Mouse (Mus musculus) heart, postnatal 10 days (tissue): Measurements from ENCODE around the gene Gm10271. TPM values are rescaled to one million over a fixed set of nuclear protein-coding genes. Genes with fewer than 3 reads are reported as not detected.

ENCODE experiments used
- DNase-seq, 2 experiments: peaks; one replicate each; pipeline ENCODE4 v3.0.0; 2021
- intact Hi-C: fragments of 180-260 bp; cut with DNase I; formaldehyde crosslinking; loops from one replicate; pipeline ENCODE4 v1.15.1; 2025
- total RNA-seq, 2 experiments: library from RNA; stranded (reverse); gene quantifications; 2 replicates each; pipeline ENCODE4 v1.2.3; 2021

Gene Gm10271
- total RNA-seq, 2 experiments from 2014 or later: not detected

DNA sequence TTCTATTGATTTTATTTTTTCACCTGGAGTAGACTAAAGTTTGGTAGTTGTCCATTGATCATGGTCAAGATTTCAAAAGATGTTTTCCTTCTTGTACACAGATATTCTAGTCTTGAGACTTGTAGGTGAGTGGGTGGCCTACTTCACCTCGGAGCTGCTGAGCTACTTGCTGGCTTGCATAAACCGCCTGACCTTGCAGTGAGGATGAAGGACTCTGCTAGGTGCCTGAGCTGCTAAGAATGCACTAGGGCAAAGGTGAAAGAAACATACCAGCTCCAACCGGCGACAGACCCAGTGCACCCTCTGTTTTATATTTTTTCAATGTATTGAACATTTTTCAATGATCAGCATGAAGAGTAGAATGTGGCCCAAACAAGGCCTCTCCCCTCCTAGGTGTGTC is 7.9 kb upstream of the Gm10271 start:
- intact Hi-C loops: loop anchor here (2.0 kb wide), 1 partner anchor 55 kb away; no protein-coding TSS in a partner anchor
- DNase-seq: no peak

GRCm38 (mm10) chr10:116978841-116979240 is 6.4 kb upstream of the Gm10271 start:
- intact Hi-C loops: no loop called here
- no peak for DNase-seq

DNA sequence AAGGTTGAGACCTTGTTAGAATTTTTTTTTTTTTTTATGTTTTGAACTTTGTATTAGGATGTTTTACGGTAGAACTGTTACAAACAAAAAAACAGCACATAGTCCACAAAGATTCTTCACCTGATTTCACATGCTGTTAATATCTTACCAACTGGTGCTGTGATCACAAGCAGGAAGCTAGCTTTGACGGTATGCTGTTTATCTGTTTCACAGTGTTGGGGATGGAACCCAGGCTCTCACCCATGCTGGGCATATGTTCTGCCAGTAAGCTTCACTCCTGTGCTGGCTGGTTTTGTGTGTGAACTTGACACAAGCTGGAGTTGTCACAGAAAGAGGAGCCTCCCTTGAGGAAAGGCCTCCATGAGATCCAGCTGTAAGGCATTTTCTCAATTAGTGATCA is 5.4 kb upstream of the Gm10271 start:
- intact Hi-C loops: no loop called here

DNA sequence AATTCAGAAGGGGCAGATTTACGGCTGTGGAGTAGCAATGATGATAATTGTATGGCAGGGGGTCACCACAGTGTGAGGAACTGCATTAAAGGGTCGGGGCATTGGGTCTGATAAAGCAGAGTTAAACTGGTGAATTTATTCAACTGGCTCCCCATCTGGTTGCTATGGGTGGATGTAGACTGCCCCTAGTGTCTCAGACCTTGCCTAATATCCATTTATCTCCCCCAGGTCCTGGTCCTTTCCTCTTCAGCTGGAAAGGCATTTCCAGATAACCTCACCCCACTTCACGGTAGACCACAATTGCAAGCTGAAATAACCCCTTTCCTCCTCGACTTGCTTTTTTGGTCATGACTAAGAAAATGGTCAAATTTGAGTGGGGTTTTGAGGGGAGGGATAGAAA is 5.0 kb upstream of the Gm10271 start:
- no peak for DNase-seq
- intact Hi-C loops: no loop called here

More for the DNA sequence above, 5.4 kb upstream of the Gm10271 start:
- DNase-seq: no peak

DNA sequence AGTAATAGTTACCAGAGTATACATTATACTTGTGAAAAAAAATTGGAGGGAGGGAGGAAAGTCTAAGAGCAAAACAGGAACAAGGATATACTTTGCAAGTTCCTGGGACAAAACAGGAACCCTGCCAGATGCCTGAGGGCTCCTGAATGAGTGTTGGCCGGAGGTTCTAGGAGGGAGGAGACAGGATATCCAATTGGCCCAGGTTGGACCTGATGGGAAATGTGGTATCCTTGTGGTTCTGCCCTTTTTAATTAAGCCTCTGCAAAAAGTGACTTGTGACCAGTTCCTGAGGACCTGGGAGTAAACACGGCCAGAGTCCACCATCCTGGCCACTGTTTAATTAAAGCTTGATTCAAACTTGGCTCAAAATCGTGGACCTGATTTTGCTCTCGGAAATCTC is 3.7 kb downstream of the Gm10271 start:
- intact Hi-C loops: no loop called here

DNA sequence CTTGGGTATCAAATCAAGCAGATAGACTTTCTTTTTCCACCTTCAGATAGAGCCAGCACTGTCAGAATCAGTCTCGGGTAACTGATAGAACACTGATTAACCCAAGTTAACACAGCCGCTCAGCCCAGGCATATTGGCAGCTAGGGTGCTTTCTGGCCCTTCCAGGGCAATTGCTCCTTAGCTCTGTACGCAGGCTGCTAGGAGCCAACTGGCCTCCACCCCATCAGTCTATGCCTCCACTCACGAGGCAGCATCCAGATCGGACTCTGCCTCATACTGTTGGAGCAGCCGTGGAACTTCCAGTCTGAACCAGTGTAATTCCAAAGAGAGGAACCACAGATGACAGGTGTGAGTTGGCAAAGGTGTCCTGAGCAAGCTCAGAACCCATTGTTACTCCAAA is 6.3 kb downstream of the Gm10271 start:
- intact Hi-C loops: no loop called here
- no peak for DNase-seq

More for the DNA sequence above, 3.7 kb downstream of the Gm10271 start:
- DNase-seq: no peak

GRCm38 (mm10) chr10:116965297-116965696 is 7.1 kb downstream of the Gm10271 start:
- DNase-seq: peak; percentile 65 to 70
- intact Hi-C loops: no loop called here

GRCm38 (mm10) chr10:116964571-116964970 is 7.8 kb downstream of the Gm10271 start:
- no peak for DNase-seq
- intact Hi-C loops: no loop called here

- intact Hi-C loops: no loop called here
- DNase-seq: no peak
Observed at GRCm38 (mm10) chr10:116964084-116964483, 8.3 kb downstream of the Gm10271 start.

DNA sequence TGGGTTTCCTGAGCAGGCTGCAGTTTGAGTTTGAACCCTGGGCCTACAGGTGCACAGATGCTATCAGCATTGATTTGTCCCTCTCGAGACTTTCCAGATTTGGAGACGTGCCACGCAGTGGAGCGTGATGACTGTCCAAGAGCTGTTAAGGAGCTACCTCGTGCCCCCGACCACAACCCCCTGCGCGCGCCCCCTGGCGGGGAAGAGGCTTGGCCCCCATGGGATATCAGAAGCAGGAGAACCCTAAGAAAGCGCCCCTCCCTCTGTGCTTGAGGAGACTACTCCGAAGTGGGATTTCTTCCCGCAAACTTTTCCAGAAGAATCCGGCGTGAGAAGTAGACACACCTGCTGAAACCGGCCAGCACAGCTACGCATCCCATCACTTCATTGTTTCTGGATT is 9.6 kb downstream of the Gm10271 start:
- intact Hi-C loops: no loop called here
- no peak for DNase-seq

DNA sequence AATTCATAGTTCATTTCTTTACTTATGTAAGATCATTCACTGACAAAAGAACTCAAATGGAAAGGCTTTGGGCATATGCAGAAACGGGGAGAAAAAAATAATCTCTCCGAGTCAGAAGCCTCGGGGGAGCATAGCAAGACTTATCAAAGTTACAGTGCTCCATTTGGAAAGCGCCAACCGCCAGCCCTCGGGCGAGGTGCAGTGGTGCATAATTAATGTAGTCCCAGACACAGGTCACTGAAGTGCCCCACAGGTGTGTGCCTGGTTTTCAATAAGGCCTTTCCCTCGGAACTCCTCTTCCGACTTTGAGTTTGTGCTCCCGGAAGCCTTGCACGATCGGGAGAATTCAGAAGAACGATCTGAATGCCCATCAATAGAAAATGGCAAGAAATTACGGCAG is 10.3 kb downstream of the Gm10271 start:
- no peak for DNase-seq
- intact Hi-C loops: no loop called here

- intact Hi-C loops: no loop called here
Observed at GRCm38 (mm10) chr10:116957867-116958551, 14.4 kb downstream of the Gm10271 start.

GRCm38 (mm10) chr10:116956483-116957158 is 15.8 kb downstream of the Gm10271 start:
- intact Hi-C loops: no loop called here

More at GRCm38 (mm10) chr10:116957867-116958551, 14.4 kb downstream of the Gm10271 start:
- no peak for DNase-seq

DNA sequence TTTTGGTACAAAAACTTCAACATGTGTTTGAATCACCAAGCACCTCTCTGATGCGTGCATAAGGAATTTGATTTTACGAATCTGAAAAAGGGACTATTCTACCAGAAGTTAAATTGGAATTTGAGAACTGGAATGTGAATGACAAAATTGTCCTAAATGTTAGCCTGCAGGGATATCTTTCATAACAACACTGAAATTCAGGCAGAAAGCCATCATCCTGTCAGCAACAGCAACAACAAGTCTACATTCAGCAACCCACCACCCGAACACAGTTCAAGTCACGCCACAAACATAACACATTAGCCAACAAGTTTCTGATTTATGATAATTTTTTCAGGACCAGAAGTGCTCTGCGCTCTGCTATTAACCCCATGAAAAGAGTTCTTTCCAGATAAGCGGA is 17.2 kb downstream of the Gm10271 start:
- intact Hi-C loops: no loop called here
- peak; percentile 34 to 43 for DNase-seq

More at GRCm38 (mm10) chr10:116956483-116957158, 15.8 kb downstream of the Gm10271 start:
- DNase-seq: no peak

GRCm38 (mm10) chr10:116950886-116951285 is 21.5 kb downstream of the Gm10271 start:
- intact Hi-C loops: no loop called here

DNA sequence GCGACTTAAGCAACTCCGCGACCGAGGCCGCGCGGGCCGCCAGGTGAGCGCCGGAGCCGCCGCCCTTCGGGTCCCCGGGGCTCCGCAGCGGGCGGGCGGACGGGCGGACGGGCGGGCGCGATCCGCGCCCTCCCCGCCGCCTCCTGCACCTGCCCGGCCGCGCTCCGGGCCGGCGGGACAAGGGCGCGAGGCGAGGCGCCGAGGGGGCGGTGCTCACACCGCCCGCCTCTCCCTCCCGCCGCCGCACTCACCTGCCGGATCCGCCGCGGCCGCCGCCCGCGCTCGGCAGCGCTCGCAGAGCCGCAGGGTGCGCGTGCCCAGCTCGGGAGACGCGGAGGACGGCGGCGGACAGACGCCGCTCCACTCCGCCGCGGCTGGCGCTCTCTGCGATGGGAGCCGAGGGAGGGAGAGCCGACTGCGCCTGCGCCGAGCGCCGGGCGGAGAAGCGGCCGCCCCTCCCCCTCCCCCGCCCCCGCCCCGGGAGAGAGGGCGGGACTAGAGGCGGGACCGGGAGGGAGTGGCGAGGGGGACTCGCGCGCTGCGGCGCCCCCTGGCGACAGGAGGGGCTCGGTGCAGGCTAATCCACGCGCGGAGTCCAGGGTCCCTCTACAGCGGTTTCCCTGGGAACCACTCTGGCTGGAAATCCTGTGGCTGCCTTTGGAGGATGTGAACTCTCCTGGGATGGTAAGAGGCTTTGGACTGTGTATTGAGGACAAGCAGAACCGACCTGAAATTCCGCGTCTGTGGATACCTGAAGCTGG is 22.2 kb downstream of the Gm10271 start, which contains the start of gene Rab3ip:
Gene Rab3ip, minus strand, starts transcription at position 761 of the 761 bp plus-strand sequence.
- peak; percentile 91 to 93 for DNase-seq
- intact Hi-C loops: no loop called here

More at GRCm38 (mm10) chr10:116950886-116951285, 21.5 kb downstream of the Gm10271 start:
- no peak for DNase-seq

- DNase-seq: peak in 1 of 2 experiments; percentile 39
- intact Hi-C loops: loop anchor here (10.0 kb wide), 2 partner anchors 85 to 1565 kb away; partner anchors contain the start of genes Thap2 and Zfc3h1
Observed at GRCm38 (mm10) chr10:116949111-116950008, 23.0 kb downstream of the Gm10271 start.

- intact Hi-C loops: loop anchor here (10.0 kb wide), 2 partner anchors 86 to 1564 kb away; partner anchors contain the start of genes Thap2 and Zfc3h1
- no peak for DNase-seq
Observed at GRCm38 (mm10) chr10:116948414-116948813, 24.0 kb downstream of the Gm10271 start.

GRCm38 (mm10) chr10:116944940-116945339 is 27.5 kb downstream of the Gm10271 start:
- intact Hi-C loops: loop anchor here (10.0 kb wide), 2 partner anchors 90 to 1560 kb away; partner anchors contain the start of genes Thap2 and Zfc3h1
- DNase-seq: no peak

GRCm38 (mm10) chr10:116944144-116944543 is 28.3 kb downstream of the Gm10271 start:
- intact Hi-C loops: loop anchor here (10.0 kb wide), 2 partner anchors 91 to 1559 kb away; partner anchors contain the start of genes Thap2 and Zfc3h1
- no peak for DNase-seq
